Mouse (Mus musculus) MEL (cell line): ENCODE measurements around the gene Tep1.

ENCODE experiments used
- CHD2 ChIP-seq: IDR thresholded peaks from 2 replicates; pipeline ENCODE4 v1.6.1; 2011; ENCODE audit warnings: low read length, improper control_type of control experiment
- CTCF ChIP-seq, 3 experiments: IDR thresholded peaks in 2 of 3; conservative IDR thresholded peaks in 1 of 3; 2 replicates each; pipeline ENCODE4 v1.5.1; 2011 to 2012; ENCODE audit warnings: low read length in 3 of 3, low read depth in 2 of 3, mild to moderate bottlenecking in 2 of 3, improper control_type of control experiment in 1 of 3, inconsistent platforms in 1 of 3, mixed read lengths in 1 of 3, moderate library complexity in 1 of 3; ENCODE audit not compliant: control insufficient read depth in 1 of 3, insufficient read depth in 1 of 3, poor library complexity in 1 of 3, severe bottlenecking in 1 of 3
- E2F4 ChIP-seq: IDR thresholded peaks from 2 replicates; pipeline ENCODE4 v1.6.1; 2011; ENCODE audit warnings: low read depth, low read length, improper control_type of control experiment, borderline replicate concordance
- EP300 ChIP-seq, 2 experiments: IDR thresholded peaks; 2 replicates each; pipeline ENCODE4 v1.6.1; 2011; ENCODE audit warnings: improper control_type of control experiment in 2 of 2, low read length in 2 of 2, low read depth in 1 of 2, mild to moderate bottlenecking in 1 of 2
- POLR2A ChIP-seq, 2 experiments: IDR thresholded peaks; 2 replicates each; pipeline ENCODE4 v1.6.1; 2011 to 2012; ENCODE audit warnings: low read length in 2 of 2, mild to moderate bottlenecking in 2 of 2, control low read depth in 1 of 2, improper control_type of control experiment in 1 of 2, low read depth in 1 of 2, moderate library complexity in 1 of 2; ENCODE audit not compliant: control insufficient read depth in 1 of 2, insufficient read depth in 1 of 2, poor library complexity in 1 of 2
- ZC3H11A ChIP-seq: IDR thresholded peaks from 2 replicates; pipeline ENCODE4 v1.6.1; 2012; ENCODE audit warnings: low read depth, mild to moderate bottlenecking, inconsistent platforms, low read length, improper control_type of control experiment
- ZMIZ1 ChIP-seq: IDR thresholded peaks from 2 replicates; pipeline ENCODE4 v1.6.1; 2012; ENCODE audit warnings: low read depth, mild to moderate bottlenecking, inconsistent platforms, low read length, improper control_type of control experiment, moderate library complexity

GRCm38 (mm10) chr14:50807487-50808072, 62.8 kb downstream of the Tep1 start, which contains the start of the genes Ccnb1ip1 and Parp2:
- TF ChIP-seq ZC3H11A (no peak), POLR2A (IDR thresholded peaks at IDR 0.05; ENCODE audit: control insufficient read depth in 1 of 2, insufficient read depth in 1 of 2, low read depth in 1 of 2, low read length in 2 of 2, poor library complexity in 1 of 2) (peak; percentile 49 to 93; a peak in 3 of 4 replicates), CTCF (IDR thresholded peaks at IDR 0.05 in 2 of 3, conservative IDR thresholded peaks at IDR 0.05 in 1 of 3; ENCODE audit: control insufficient read depth in 1 of 3, insufficient read depth in 1 of 3, low read depth in 2 of 3, low read length in 3 of 3, poor library complexity in 1 of 3, severe bottlenecking in 1 of 3) (no peak), E2F4 (peak; percentile 85; the same call in 1 of the 2 replicates), EP300 (IDR thresholded peaks at IDR 0.05; ENCODE audit: low read depth in 1 of 2, low read length in 2 of 2) (0 out of 4 replicates have a peak, but pooled peaks of 1 of the 2 experiments have one; percentile 27), ZMIZ1 (peak; percentile 88; the same call in 1 of the 2 replicates), CHD2 (no peak)
